Mouse (Mus musculus): ENCODE results near the gene Fez1.

DNA sequence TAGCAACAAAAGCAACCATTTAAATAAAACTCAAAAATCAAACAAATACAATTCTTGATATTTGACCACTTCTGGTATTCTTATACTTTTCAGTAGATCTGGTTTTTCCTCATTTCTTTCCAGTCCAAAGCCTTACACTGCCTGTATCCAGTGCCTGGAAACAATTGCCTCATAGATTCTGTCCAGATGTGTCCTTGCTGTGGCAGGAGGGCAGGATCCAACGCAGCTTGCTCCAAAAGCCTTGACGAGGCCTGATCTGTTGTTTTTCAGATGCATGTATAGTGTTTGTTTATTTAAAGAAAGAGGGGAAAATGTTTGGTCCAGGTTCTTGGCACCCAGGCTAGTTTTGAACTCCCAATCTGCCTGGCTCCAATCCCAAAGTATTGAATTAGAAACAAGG is 34.7 kb downstream of the Fez1 start:
- TF ChIP-seq CTCF (IDR thresholded peaks at IDR 0.05; ENCODE audit: extremely low read depth, insufficient read length, insufficient replicate concordance, low read depth, low read length) (no peak), POLR2A (IDR thresholded peaks at IDR 0.05; ENCODE audit: low read depth, low read length) (no peak)

All from small intestine, adult 2 months (tissue).